Mouse (Mus musculus) adrenal gland (tissue): Measurements from ENCODE around the gene Ggt1.

Experiments used
- intact Hi-C: fragments of 180-260 bp; cut with DNase I; formaldehyde crosslinking; loops from one replicate; pipeline ENCODE4 v1.15.1; 2025

Ggt1 gene

DNA sequence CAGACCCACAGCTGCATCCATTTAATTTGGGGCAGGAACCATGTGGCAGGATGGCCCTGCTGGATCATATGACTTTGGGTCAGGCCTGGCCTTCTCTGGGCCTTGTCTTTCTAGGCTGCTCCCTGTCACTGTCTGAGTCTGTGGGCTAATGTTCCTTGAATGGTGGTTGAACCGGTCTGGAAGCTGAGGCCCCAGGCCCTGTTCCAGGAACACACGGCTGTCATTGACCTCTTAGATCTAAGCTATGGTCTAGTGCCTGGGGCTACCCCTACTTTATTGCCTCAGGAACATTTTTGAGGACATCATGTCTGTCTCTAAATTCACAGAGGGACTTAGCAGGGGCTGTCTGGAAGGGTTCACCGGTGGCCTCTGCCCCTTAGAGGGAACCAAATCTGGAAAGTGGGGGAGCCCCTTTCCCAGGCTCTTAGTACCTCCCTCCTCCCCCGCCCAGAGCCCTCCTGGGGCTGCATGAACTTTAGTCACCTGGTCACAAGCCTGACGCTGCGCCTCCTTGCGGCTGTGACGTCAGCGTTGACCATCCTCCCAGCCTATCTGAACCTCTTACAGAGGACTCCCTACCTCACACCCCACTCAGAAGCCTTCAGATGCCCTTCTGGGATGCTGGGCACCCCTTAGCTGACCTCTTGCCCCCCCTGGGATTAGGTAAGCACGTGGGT lies 9.7 kb downstream of the Ggt1 start:
- intact Hi-C loops, result no loop called here

GRCm38 (mm10) chr10:75571937-75572336 lies 10.5 kb downstream of the Ggt1 start:
- intact Hi-C loops, result no loop called here

GRCm38 (mm10) chr10:75573181-75573580 lies 11.8 kb downstream of the Ggt1 start:
- intact Hi-C loops, result no loop called here

GRCm38 (mm10) chr10:75573965-75574364 lies 12.6 kb downstream of the Ggt1 start:
- intact Hi-C loops, result no loop called here

- intact Hi-C loops, result no loop called here
These were observed 17.7 kb downstream of the Ggt1 start for GRCm38 (mm10) chr10:75579129-75579528.

- intact Hi-C loops, result loop anchor here (2.0 to 5.0 kb wide), 4 partner anchors 49 to 366 kb away; partner anchors contain the start of gene Gm5134
These were observed 24.6 kb downstream of the Ggt1 start for GRCm38 (mm10) chr10:75585876-75586552.

DNA sequence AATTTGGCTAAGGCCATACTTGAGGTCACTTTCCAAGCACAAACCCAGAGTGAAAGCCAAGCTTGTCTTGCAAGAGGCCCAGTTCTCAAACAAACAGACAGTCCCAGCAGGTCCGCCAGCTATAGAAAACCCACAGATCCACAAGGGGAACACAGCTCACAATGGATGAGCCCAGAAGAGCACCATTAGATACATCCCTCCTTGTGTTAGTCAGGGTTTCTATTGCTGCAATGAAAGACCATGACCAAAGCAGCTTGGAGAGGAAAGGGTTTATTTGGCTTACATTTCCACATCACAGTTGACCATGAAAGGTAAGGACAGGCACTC lies 25.1 kb downstream of the Ggt1 start:
- intact Hi-C loops, result loop anchor here (2.0 to 5.0 kb wide), 4 partner anchors 48 to 366 kb away; partner anchors contain the start of gene Gm5134

- intact Hi-C loops, result loop anchor here (2.0 to 5.0 kb wide), 4 partner anchors 47 to 365 kb away; partner anchors contain the start of gene Gm5134
These were observed 26.4 kb downstream of the Ggt1 start for GRCm38 (mm10) chr10:75587781-75588180.

DNA sequence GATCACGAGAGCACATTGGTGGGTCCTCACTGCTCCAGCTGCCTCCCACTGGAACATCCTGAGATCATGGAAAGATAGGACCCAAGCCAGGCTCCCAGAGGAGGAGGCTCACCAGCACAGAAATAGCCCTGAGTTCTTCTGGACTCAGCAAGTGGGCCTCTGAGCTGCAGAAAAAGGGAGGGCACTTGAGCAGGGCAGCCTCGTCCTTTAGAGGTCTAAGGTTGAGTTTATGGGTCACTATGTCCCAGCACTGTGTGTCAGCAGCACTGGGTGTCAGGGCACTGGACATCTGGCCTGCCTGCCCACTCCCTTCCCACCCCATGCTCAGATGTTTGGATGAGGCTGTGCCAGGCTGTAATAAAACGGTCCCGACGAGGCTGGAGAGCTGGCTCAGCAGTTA lies 26.9 kb downstream of the Ggt1 start:
- intact Hi-C loops, result loop anchor here (5.0 kb wide), 3 partner anchors 114 to 364 kb away; partner anchors contain the start of gene Gm5134

GRCm38 (mm10) chr10:75589129-75589528 lies 27.7 kb downstream of the Ggt1 start, which contains the start of gene Ggt5:
Ggt5 (plus strand) TSS chr10:75589340.
- intact Hi-C loops, result loop anchor here (5.0 kb wide), 3 partner anchors 113 to 363 kb away; partner anchors contain the start of gene Gm5134

GRCm38 (mm10) chr10:75589651-75590050 lies 28.2 kb downstream of the Ggt1 start:
- intact Hi-C loops, result loop anchor here (5.0 kb wide), 3 partner anchors 113 to 363 kb away; partner anchors contain the start of gene Gm5134

GRCm38 (mm10) chr10:75591211-75591894 lies 29.9 kb downstream of the Ggt1 start:
- intact Hi-C loops, result no loop called here

- intact Hi-C loops, result no loop called here
These were observed 31.2 kb downstream of the Ggt1 start for GRCm38 (mm10) chr10:75592585-75592984.

DNA sequence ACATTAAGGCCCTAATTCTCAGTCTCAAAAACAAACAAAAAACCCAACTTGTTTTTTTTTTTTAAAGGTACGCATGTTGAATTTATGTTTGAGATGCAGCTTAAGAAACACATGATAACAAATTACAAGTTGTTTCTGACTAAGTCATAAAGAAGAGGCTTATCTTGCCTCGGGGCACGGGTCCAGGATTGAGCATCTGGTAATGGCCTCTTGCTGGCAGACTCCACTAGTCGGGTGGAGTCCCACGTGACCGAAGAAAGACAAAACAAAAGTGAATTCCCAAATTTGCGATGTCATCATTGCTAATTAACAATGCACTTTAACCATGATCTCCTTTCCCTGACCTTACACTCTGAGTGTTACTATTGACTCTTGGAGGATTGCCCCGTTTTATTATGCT lies 34.6 kb downstream of the Ggt1 start:
- intact Hi-C loops, result no loop called here

DNA sequence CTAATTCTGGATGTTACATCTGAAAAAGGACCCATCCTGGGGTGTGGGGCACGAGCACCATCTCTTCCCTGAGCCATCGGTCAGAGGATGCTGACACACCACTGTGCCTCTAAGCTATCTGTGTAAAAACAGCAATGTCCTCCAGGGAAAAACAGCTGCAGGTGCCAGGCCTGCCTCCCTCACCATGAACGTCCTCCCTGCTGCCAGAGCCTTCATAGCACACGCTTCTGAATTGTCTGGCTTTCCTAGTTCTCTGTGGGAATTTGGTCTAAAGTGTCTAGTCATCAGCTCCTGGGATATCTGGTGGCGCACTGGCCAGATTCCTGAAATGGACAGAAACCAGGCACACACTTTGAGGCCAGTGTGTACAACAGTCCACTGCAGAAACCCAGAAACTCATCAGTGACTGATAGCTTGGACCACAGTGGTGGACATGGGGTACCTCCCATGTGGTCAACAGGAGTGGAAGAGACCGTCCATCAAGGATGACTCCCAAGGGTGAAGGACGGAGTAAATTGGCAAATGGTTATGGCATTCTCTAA lies 38.9 kb downstream of the Ggt1 start:
- intact Hi-C loops, result no loop called here

- intact Hi-C loops, result no loop called here
These were observed 43.9 kb downstream of the Ggt1 start for GRCm38 (mm10) chr10:75605162-75605846.

- intact Hi-C loops, result no loop called here
These were observed 45.8 kb downstream of the Ggt1 start for GRCm38 (mm10) chr10:75607253-75607652.

DNA sequence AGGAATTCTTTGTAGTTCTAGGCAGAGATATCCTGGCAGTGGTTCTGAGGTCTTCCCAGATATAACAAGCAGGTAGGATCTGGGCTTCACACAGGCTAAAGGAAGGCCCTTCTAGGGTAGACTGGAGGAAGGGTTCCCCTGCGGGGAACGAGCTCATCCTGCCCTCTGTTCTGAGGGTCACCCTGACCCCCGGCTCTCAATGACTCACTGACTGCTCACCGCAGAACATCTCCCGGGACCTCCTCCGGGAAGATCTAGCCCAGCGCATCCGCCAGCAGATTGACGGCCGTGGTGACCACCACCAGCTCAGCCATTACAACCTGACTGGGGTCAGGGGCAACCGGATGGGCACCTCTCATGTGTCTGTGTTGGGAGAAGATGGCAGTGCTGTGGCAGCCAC lies 47.6 kb downstream of the Ggt1 start:
- intact Hi-C loops, result no loop called here

DNA sequence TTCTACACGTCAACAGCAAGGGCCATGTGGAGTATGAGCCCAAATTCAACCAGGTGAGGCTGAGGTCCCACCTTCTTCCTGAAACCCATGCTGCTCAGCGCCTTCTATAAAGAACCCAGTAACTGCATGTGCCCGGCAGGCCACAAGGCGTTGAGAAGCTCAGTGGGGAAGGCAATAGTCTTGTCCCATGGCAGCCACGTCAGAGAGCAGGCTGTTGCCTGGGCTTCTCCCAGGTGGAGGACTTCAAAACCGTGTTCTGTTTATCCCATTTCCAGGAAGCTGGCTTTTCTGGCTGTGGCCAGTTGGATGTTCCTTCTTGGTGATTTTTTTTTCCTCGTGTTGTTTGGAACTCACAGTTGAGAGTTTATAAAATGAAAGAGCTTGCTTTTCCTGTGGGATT lies 49.1 kb downstream of the Ggt1 start:
- intact Hi-C loops, result no loop called here

GRCm38 (mm10) chr10:75616044-75616443 lies 54.6 kb downstream of the Ggt1 start:
- intact Hi-C loops, result no loop called here

- intact Hi-C loops, result no loop called here
These were observed 59.4 kb downstream of the Ggt1 start for GRCm38 (mm10) chr10:75620818-75621217.
